Mouse (Mus musculus) embryonic fibroblast, embryonic 13.5 days (primary cell): ENCODE results near the gene Coq8b.

Experiments used
- CTCF ChIP-seq: IDR thresholded peaks from 2 replicates; pipeline ENCODE4 v1.5.1; 2011; ENCODE audit warnings: mild to moderate bottlenecking, control low read depth, low read length, moderate library complexity, borderline replicate concordance; ENCODE audit not compliant: insufficient read depth
- POLR2A ChIP-seq: IDR thresholded peaks from 2 replicates; pipeline ENCODE4 v1.6.1; 2011; ENCODE audit warnings: low read depth, mild to moderate bottlenecking, control low read depth, low read length, moderate library complexity

DNA sequence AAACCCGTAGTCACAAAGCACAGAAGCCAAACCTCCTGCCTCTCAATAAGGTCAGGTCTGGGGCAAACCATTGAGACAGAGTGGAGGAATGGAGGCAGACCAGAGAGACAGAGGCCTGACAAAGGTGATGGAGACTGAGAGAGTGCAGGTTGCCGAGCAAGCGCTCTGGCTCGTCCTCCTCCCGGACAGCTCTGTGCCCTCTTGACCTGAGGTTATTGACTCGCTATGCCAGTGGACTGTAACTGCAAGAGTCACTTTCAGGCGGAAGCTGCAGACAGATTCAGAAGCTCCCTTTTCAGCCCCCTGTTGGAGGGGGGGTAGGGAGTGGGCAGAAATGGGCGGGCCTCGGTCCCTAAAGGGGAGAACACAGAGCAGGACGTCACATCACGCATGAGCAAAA is 12.9 kb upstream of the Coq8b start:
- TF ChIP-seq POLR2A: no peak
- no peak for TF ChIP-seq CTCF
